Mouse (Mus musculus): ENCODE data around the gene Mical2. TPM values are rescaled to one million over a fixed set of nuclear protein-coding genes. Genes with fewer than 3 reads are reported as not detected.

Gene Mical2
- polyA plus RNA-seq, 1 experiment from 2014 or later: 1.2 TPM

GRCm38 (mm10) chr7:112259286-112259685, 33.6 kb downstream of the Mical2 start:
- no peak overlapping the region for H3K27ac ChIP-seq (ENCODE audit: low read depth, low read length)
- ATAC-seq (ENCODE audit: low FRiP score) (no peak), DNase-seq (ENCODE audit: low spot score, missing footprints) (no peak)
- WGBS: 86% methylated on average over 4 of the region's 4 CpGs
- no peaks in the 10 kb centered on the region for H3K36me3 ChIP-seq (ENCODE audit: control insufficient read depth, insufficient read depth, low read length)
- H3K4me3 ChIP-seq (ENCODE audit: low read depth, low read length): no peak overlapping the region
- no peaks in the 10 kb centered on the region for H3K27me3 ChIP-seq (ENCODE audit: control insufficient read depth, insufficient read depth, low read length)
- H3K4me2 ChIP-seq: no peak overlapping the region
- no peaks in the 10 kb centered on the region for H3K9me3 ChIP-seq (ENCODE audit: control insufficient read depth, low read length)
- no peaks in the 10 kb centered on the region for H3K4me1 ChIP-seq (ENCODE audit: control insufficient read depth, insufficient read depth, low read length)
- no peak overlapping the region for H3K9ac ChIP-seq (ENCODE audit: low read length)

GRCm38 (mm10) chr7:112261121-112261520, 35.5 kb downstream of the Mical2 start:
- ATAC-seq (ENCODE audit: low FRiP score): no peak
- no peak overlapping the region for H3K9ac ChIP-seq (ENCODE audit: low read length)
- H3K27me3 ChIP-seq (ENCODE audit: control insufficient read depth, insufficient read depth, low read length): no peaks in the 10 kb centered on the region
- 90% methylated on average over 5 of the region's 5 CpGs for WGBS
- H3K36me3 ChIP-seq (ENCODE audit: control insufficient read depth, insufficient read depth, low read length): no peaks in the 10 kb centered on the region
- no peak overlapping the region for H3K4me3 ChIP-seq (ENCODE audit: low read depth, low read length)
- H3K4me2 ChIP-seq: no peak overlapping the region
- DNase-seq (ENCODE audit: low spot score, missing footprints): no peak
- no peak overlapping the region for H3K27ac ChIP-seq (ENCODE audit: low read depth, low read length)
- H3K4me1 ChIP-seq (ENCODE audit: control insufficient read depth, insufficient read depth, low read length): no peaks in the 10 kb centered on the region
- no peaks in the 10 kb centered on the region for H3K9me3 ChIP-seq (ENCODE audit: control insufficient read depth, low read length)

GRCm38 (mm10) chr7:112267266-112267665, 41.6 kb downstream of the Mical2 start:
- WGBS: 78% methylated on average over 5 of the region's 5 CpGs
- Histone ChIP-seq H3K9me3 (ENCODE audit: control insufficient read depth, low read length) (no peaks in the 10 kb centered on the region), H3K4me1 (ENCODE audit: control insufficient read depth, insufficient read depth, low read length) (no peaks in the 10 kb centered on the region), H3K27ac (ENCODE audit: low read depth, low read length) (no peak overlapping the region), H3K27me3 (ENCODE audit: control insufficient read depth, insufficient read depth, low read length) (no peaks in the 10 kb centered on the region), H3K9ac (ENCODE audit: low read length) (no peak overlapping the region), H3K36me3 (ENCODE audit: control insufficient read depth, insufficient read depth, low read length) (no peaks in the 10 kb centered on the region), H3K4me3 (ENCODE audit: low read depth, low read length) (no peak overlapping the region), H3K4me2 (no peak overlapping the region)
- ATAC-seq (ENCODE audit: low FRiP score) (no peak), DNase-seq (ENCODE audit: low spot score, missing footprints) (no peak)

DNA sequence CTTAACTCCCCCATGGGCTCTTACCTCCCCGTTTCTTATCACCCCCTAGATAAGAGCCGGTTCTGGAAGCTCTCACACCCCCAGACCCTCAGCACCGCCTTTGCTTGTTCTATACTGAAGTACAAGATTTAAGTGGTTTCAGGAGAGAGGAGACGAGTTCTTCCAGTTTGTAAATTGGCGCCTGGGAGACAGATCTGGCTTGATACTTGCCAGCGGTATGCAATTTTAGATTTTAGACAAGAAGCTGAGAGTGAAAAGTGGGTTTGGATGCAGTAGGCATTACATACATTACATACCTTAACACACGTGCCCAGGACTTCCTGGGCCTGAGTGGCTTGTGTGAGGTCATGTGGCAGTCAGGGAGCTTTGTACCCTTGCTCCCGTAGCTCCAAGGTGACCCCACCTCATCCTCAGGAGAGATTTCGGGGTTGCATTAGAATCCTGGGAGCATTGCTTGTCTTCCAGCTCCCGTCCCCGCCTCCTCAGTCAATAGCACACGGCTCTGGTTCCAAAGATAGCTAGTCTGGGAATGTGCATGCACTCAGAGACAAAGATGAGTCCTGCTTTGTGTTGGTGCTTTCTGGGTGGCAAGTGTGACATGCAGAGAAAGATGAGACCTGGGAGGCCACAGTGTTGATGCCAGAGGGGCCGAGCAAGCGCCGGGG, 43.2 kb downstream of the Mical2 start:
- no peaks in the 10 kb centered on the region for H3K9me3 ChIP-seq (ENCODE audit: control insufficient read depth, low read length)
- no peaks in the 10 kb centered on the region for H3K4me1 ChIP-seq (ENCODE audit: control insufficient read depth, insufficient read depth, low read length)
- H3K36me3 ChIP-seq (ENCODE audit: control insufficient read depth, insufficient read depth, low read length): no peaks in the 10 kb centered on the region
- ATAC-seq (ENCODE audit: low FRiP score): no peak
- no peak for DNase-seq (ENCODE audit: low spot score, missing footprints)
- H3K4me3 ChIP-seq (ENCODE audit: low read depth, low read length): no peak overlapping the region
- no peaks in the 10 kb centered on the region for H3K27me3 ChIP-seq (ENCODE audit: control insufficient read depth, insufficient read depth, low read length)
- no peak overlapping the region for H3K27ac ChIP-seq (ENCODE audit: low read depth, low read length)
- no peak overlapping the region for H3K4me2 ChIP-seq
- WGBS: 85% methylated on average over 15 of the region's 15 CpGs
- no peak overlapping the region for H3K9ac ChIP-seq (ENCODE audit: low read length)

DNA sequence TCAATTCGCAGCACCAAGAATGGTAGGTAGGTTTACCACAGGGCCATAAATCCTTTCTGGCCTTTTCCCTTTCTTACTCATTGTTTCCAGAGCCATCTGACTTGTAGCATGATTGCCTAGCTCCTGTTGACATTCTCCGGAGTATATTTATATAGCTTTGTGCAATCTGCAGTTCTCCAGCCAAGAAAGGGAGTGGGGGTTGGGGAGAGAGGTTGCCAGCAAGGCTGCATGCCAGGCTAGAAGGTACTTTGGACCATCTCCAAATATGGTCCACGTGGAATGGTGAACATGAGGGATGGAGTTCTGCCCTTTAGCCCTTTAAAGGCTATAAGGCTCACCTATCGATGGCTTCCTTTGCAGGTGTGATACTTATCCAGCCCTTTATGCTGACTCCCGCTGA, 45.2 kb downstream of the Mical2 start:
- no peaks in the 10 kb centered on the region for H3K4me1 ChIP-seq (ENCODE audit: control insufficient read depth, insufficient read depth, low read length)
- H3K36me3 ChIP-seq (ENCODE audit: control insufficient read depth, insufficient read depth, low read length): no peaks in the 10 kb centered on the region
- no peak overlapping the region for H3K9ac ChIP-seq (ENCODE audit: low read length)
- no peak for ATAC-seq (ENCODE audit: low FRiP score)
- WGBS: 86% methylated on average over 5 of the region's 5 CpGs
- H3K4me2 ChIP-seq: no peak overlapping the region
- H3K9me3 ChIP-seq (ENCODE audit: control insufficient read depth, low read length): no peaks in the 10 kb centered on the region
- no peak overlapping the region for H3K27ac ChIP-seq (ENCODE audit: low read depth, low read length)
- H3K27me3 ChIP-seq (ENCODE audit: control insufficient read depth, insufficient read depth, low read length): no peaks in the 10 kb centered on the region
- H3K4me3 ChIP-seq (ENCODE audit: low read depth, low read length): no peak overlapping the region
- DNase-seq (ENCODE audit: low spot score, missing footprints): no peak

DNA sequence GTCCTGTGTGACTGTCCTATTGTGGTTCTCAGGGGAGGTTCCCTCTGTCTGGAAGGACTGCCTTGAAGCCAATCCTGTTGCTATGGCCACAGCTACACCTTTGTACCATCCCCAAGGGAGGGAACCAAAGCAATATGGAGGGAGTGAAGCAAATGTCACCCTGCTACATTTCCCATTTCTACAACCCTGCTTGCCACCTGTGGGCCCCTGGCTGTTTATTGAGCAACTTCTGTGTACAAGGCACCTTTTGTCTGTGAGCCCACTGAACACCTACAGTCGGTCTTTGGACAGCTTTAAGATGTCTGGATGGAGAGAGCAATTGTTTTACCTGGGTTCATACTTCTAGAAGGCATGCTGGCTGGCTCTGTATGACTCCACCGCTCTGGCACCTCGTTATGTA, 46.0 kb downstream of the Mical2 start:
- DNase-seq (ENCODE audit: low spot score, missing footprints): no peak
- Histone ChIP-seq H3K4me2 (no peak overlapping the region), H3K27me3 (ENCODE audit: control insufficient read depth, insufficient read depth, low read length) (no peaks in the 10 kb centered on the region), H3K36me3 (ENCODE audit: control insufficient read depth, insufficient read depth, low read length) (no peaks in the 10 kb centered on the region), H3K4me1 (ENCODE audit: control insufficient read depth, insufficient read depth, low read length) (no peaks in the 10 kb centered on the region), H3K4me3 (ENCODE audit: low read depth, low read length) (no peak overlapping the region), H3K9ac (ENCODE audit: low read length) (no peak overlapping the region), H3K9me3 (ENCODE audit: control insufficient read depth, low read length) (no peaks in the 10 kb centered on the region), H3K27ac (ENCODE audit: low read depth, low read length) (no peak overlapping the region)
- no peak for ATAC-seq (ENCODE audit: low FRiP score)
- 87% methylated on average over 3 of the region's 3 CpGs for WGBS

DNA sequence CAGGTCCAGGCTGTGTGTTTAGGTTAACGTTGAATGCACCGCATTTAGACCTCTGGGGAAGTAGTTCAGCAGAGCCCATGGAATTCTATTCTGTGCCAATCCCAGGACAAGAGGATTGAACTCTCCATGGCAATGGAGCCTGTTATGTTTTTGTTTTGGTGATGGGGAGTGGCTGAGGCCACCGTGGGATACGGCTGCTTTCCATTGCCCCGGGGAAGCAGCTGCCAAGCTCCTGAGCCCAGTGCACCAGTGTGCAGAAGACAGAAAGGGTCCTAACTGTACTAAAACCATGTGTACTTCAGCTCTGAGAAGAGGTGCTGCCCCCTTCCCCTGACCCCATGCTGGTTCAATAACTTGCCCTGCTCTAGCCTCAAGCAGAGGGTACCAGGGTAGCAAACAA, 47.0 kb downstream of the Mical2 start:
- H3K27ac ChIP-seq (ENCODE audit: low read depth, low read length): no peak overlapping the region
- no peak overlapping the region for H3K4me3 ChIP-seq (ENCODE audit: low read depth, low read length)
- no peaks in the 10 kb centered on the region for H3K27me3 ChIP-seq (ENCODE audit: control insufficient read depth, insufficient read depth, low read length)
- H3K4me1 ChIP-seq (ENCODE audit: control insufficient read depth, insufficient read depth, low read length): no peaks in the 10 kb centered on the region
- no peaks in the 10 kb centered on the region for H3K36me3 ChIP-seq (ENCODE audit: control insufficient read depth, insufficient read depth, low read length)
- H3K4me2 ChIP-seq: no peak overlapping the region
- no peak overlapping the region for H3K9ac ChIP-seq (ENCODE audit: low read length)
- ATAC-seq (ENCODE audit: low FRiP score) (no peak), DNase-seq (ENCODE audit: low spot score, missing footprints) (no peak)
- 40% methylated on average over 5 of the region's 5 CpGs for WGBS
- H3K9me3 ChIP-seq (ENCODE audit: control insufficient read depth, low read length): no peaks in the 10 kb centered on the region

DNA sequence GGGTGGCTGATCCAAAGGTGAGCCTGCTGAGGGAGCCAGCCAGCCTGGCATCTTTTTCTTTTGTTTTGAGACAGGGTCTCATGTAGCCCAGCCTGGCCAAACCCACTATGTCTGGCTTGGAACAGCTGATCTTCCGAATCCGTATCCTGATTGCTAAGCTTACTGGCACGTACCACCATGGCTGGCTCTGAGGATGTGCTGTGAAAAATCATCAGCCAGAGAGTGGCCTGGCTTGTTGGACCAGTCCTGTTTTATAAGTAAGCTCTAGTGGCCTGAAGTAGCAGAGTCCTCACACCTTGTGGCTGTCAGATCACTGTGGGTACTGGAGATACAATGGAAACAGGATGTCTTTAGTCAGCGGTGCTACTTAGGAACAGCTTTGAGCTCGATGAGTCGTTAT, 47.8 kb downstream of the Mical2 start:
- Histone ChIP-seq H3K27ac (ENCODE audit: low read depth, low read length) (no peak overlapping the region), H3K36me3 (ENCODE audit: control insufficient read depth, insufficient read depth, low read length) (no peaks in the 10 kb centered on the region), H3K27me3 (ENCODE audit: control insufficient read depth, insufficient read depth, low read length) (no peaks in the 10 kb centered on the region), H3K9me3 (ENCODE audit: control insufficient read depth, low read length) (no peaks in the 10 kb centered on the region), H3K4me1 (ENCODE audit: control insufficient read depth, insufficient read depth, low read length) (no peaks in the 10 kb centered on the region), H3K9ac (ENCODE audit: low read length) (no peak overlapping the region), H3K4me3 (ENCODE audit: low read depth, low read length) (no peak overlapping the region), H3K4me2 (no peak overlapping the region)
- DNase-seq (ENCODE audit: low spot score, missing footprints) (no peak), ATAC-seq (ENCODE audit: low FRiP score) (no peak)
- 79% methylated on average over 6 of the region's 6 CpGs for WGBS

GRCm38 (mm10) chr7:112274611-112275010, 49.0 kb downstream of the Mical2 start:
- no peak overlapping the region for H3K9ac ChIP-seq (ENCODE audit: low read length)
- no peak for DNase-seq (ENCODE audit: low spot score, missing footprints)
- H3K4me1 ChIP-seq (ENCODE audit: control insufficient read depth, insufficient read depth, low read length): no peaks in the 10 kb centered on the region
- no peaks in the 10 kb centered on the region for H3K36me3 ChIP-seq (ENCODE audit: control insufficient read depth, insufficient read depth, low read length)
- H3K4me2 ChIP-seq: no peak overlapping the region
- H3K4me3 ChIP-seq (ENCODE audit: low read depth, low read length): no peak overlapping the region
- no peak for ATAC-seq (ENCODE audit: low FRiP score)
- no peaks in the 10 kb centered on the region for H3K27me3 ChIP-seq (ENCODE audit: control insufficient read depth, insufficient read depth, low read length)
- no peak overlapping the region for H3K27ac ChIP-seq (ENCODE audit: low read depth, low read length)
- WGBS: 77% methylated on average over 2 of the region's 2 CpGs
- no peaks in the 10 kb centered on the region for H3K9me3 ChIP-seq (ENCODE audit: control insufficient read depth, low read length)

Data from midbrain, embryonic 11.5 days (tissue).